Mouse (Mus musculus): ENCODE measurements around the gene Lima1. TPM values are rescaled to one million over a fixed set of nuclear protein-coding genes. Genes with fewer than 3 reads are reported as not detected.

Lima1 gene
- polyA plus RNA-seq, 1 experiment from 2014 or later, result 28.6 TPM

GRCm38 (mm10) chr15:99817343-99818235, 57.7 kb downstream of the Lima1 start:
- no peaks in the 10 kb centered on the region for H3K36me3 ChIP-seq (ENCODE audit: insufficient read depth, low read length)
- ATAC-seq (no peak), DNase-seq (ENCODE audit: low spot score) (peak; percentile 47)
- peak overlapping the region; percentile 57 for H3K4me2 ChIP-seq (replicated peaks; ENCODE audit: low read depth, low read length)
- no peaks in the 10 kb centered on the region for H3K27me3 ChIP-seq (replicated peaks; ENCODE audit: insufficient read depth, low read length)
- no peaks in the 10 kb centered on the region for H3K4me1 ChIP-seq (ENCODE audit: insufficient read depth, low read depth, low read length)
- WGBS, result 38% methylated on average over 8 of the region's 8 CpGs
- no peaks in the 10 kb centered on the region for H3K9me3 ChIP-seq (ENCODE audit: low read length)
- H3K27ac ChIP-seq (ENCODE audit: low read length), result peak overlapping the region; percentile 86
- peak overlapping the region; percentile 56; the same call in 1 of the 2 replicates for H3K9ac ChIP-seq (replicated peaks; ENCODE audit: low read depth)
- no peak for TF ChIP-seq EP300 (IDR thresholded peaks at IDR 0.05)
- TF ChIP-seq CTCF (IDR thresholded peaks at IDR 0.05), result no peak
- H3K4me3 ChIP-seq (ENCODE audit: low read depth, low read length), result peak overlapping the region; percentile 47

- no peak overlapping the region for H3K27ac ChIP-seq (ENCODE audit: low read length)
- no peaks in the 10 kb centered on the region for H3K27me3 ChIP-seq (replicated peaks; ENCODE audit: insufficient read depth, low read length)
- H3K9ac ChIP-seq (replicated peaks; ENCODE audit: low read depth), result no peak overlapping the region
- no peak overlapping the region for H3K4me2 ChIP-seq (replicated peaks; ENCODE audit: low read depth, low read length)
- H3K4me3 ChIP-seq (ENCODE audit: low read depth, low read length), result no peak overlapping the region
- TF ChIP-seq CTCF (IDR thresholded peaks at IDR 0.05) (peak; percentile 48), EP300 (IDR thresholded peaks at IDR 0.05) (no peak)
- no peaks in the 10 kb centered on the region for H3K9me3 ChIP-seq (ENCODE audit: low read length)
- 93% methylated on average over 4 of the region's 4 CpGs for whole genome bisulfite sequencing
- no peaks in the 10 kb centered on the region for H3K36me3 ChIP-seq (ENCODE audit: insufficient read depth, low read length)
- DNase-seq (ENCODE audit: low spot score) (no peak), ATAC-seq (no peak)
- H3K4me1 ChIP-seq (ENCODE audit: insufficient read depth, low read depth, low read length), result no peaks in the 10 kb centered on the region
These were observed 59.3 kb downstream of the Lima1 start for GRCm38 (mm10) chr15:99815999-99816398.

GRCm38 (mm10) chr15:99814554-99815260, 60.5 kb downstream of the Lima1 start:
- H3K36me3 ChIP-seq (ENCODE audit: insufficient read depth, low read length), result no peaks in the 10 kb centered on the region
- H3K9ac ChIP-seq (replicated peaks; ENCODE audit: low read depth), result no peak overlapping the region
- H3K9me3 ChIP-seq (ENCODE audit: low read length), result no peaks in the 10 kb centered on the region
- H3K4me3 ChIP-seq (ENCODE audit: low read depth, low read length), result 0 out of 2 replicates have a peak overlapping the region, but pooled peaks have one; percentile 10
- H3K4me2 ChIP-seq (replicated peaks; ENCODE audit: low read depth, low read length), result no peak overlapping the region
- H3K4me1 ChIP-seq (ENCODE audit: insufficient read depth, low read depth, low read length), result no peaks in the 10 kb centered on the region
- ATAC-seq (peak; percentile 69), DNase-seq (ENCODE audit: low spot score) (peak; percentile 88)
- WGBS, result 62% methylated on average over 24 of the region's 24 CpGs
- H3K27ac ChIP-seq (ENCODE audit: low read length), result peak overlapping the region; percentile 82
- H3K27me3 ChIP-seq (replicated peaks; ENCODE audit: insufficient read depth, low read length), result no peaks in the 10 kb centered on the region
- TF ChIP-seq EP300 (IDR thresholded peaks at IDR 0.05), result no peak
- TF ChIP-seq CTCF (IDR thresholded peaks at IDR 0.05), result no peak

- ATAC-seq, result no peak
- no peaks in the 10 kb centered on the region for H3K36me3 ChIP-seq (ENCODE audit: insufficient read depth, low read length)
- no peaks in the 10 kb centered on the region for H3K27me3 ChIP-seq (replicated peaks; ENCODE audit: insufficient read depth, low read length)
- no peaks in the 10 kb centered on the region for H3K9me3 ChIP-seq (ENCODE audit: low read length)
- H3K9ac ChIP-seq (replicated peaks; ENCODE audit: low read depth), result no peak overlapping the region
- no peak overlapping the region for H3K27ac ChIP-seq (ENCODE audit: low read length)
- H3K4me2 ChIP-seq (replicated peaks; ENCODE audit: low read depth, low read length), result no peak overlapping the region
- TF ChIP-seq EP300 (IDR thresholded peaks at IDR 0.05) (no peak), CTCF (IDR thresholded peaks at IDR 0.05) (no peak)
- no peak for DNase-seq (ENCODE audit: low spot score)
- H3K4me1 ChIP-seq (ENCODE audit: insufficient read depth, low read depth, low read length), result no peaks in the 10 kb centered on the region
- 95% methylated on average over 6 of the region's 6 CpGs for WGBS
- H3K4me3 ChIP-seq (ENCODE audit: low read depth, low read length), result no peak overlapping the region
These were observed 61.6 kb downstream of the Lima1 start for GRCm38 (mm10) chr15:99813639-99814038.

- DNase-seq (ENCODE audit: low spot score), result no peak
- no peaks in the 10 kb centered on the region for H3K27me3 ChIP-seq (replicated peaks; ENCODE audit: insufficient read depth, low read length)
- no peak for TF ChIP-seq CTCF (IDR thresholded peaks at IDR 0.05)
- no peak for TF ChIP-seq EP300 (IDR thresholded peaks at IDR 0.05)
- H3K4me2 ChIP-seq (replicated peaks; ENCODE audit: low read depth, low read length), result no peak overlapping the region
- no peaks in the 10 kb centered on the region for H3K4me1 ChIP-seq (ENCODE audit: insufficient read depth, low read depth, low read length)
- WGBS, result 61% methylated on average over 7 of the region's 7 CpGs
- H3K9ac ChIP-seq (replicated peaks; ENCODE audit: low read depth), result no peak overlapping the region
- no peaks in the 10 kb centered on the region for H3K9me3 ChIP-seq (ENCODE audit: low read length)
- no peaks in the 10 kb centered on the region for H3K36me3 ChIP-seq (ENCODE audit: insufficient read depth, low read length)
- 0 out of 2 replicates have a peak overlapping the region, but pooled peaks have one; percentile 6 for H3K27ac ChIP-seq (ENCODE audit: low read length)
- no peak for ATAC-seq
- H3K4me3 ChIP-seq (ENCODE audit: low read depth, low read length), result no peak overlapping the region
These were observed 63.2 kb downstream of the Lima1 start for GRCm38 (mm10) chr15:99812097-99812496.
